11 mouse cellular contexts compared by ENCODE assay signal in genomic region chr10:41151021-41151420, GRCm38 (mm10).
A peak's percentile ranks its signal among the peaks of the same experiment; 100 is the strongest.
DNase-seq lines count a peak whose midpoint lies in the region; ATAC-seq lines count a peak whose summit lies in the region.
"Had no signal": no experiment of that assay in that cellular context is flagged by ENCODE, and none has a peak within 500 bp of the region (broad histone marks: within the 10 kb centered on the region; RNA-seq: fewer than 3 reads in every experiment).

No protein-coding gene starts in this region.

- H3K36me3 ChIP-seq in hindbrain, embryonic 15.5 days, result no peaks in the 10 kb centered on the region
- no peaks in the 10 kb centered on the region for H3K36me3 ChIP-seq in hindbrain, embryonic 12.5 days
- no peaks in the 10 kb centered on the region for H3K36me3 ChIP-seq in neural tube, embryonic 15.5 days
- H3K36me3 ChIP-seq in stomach, embryonic 15.5 days, result no peaks in the 10 kb centered on the region
- H3K36me3 ChIP-seq: neural tube, embryonic 13.5 days had no signal

- H3K9ac ChIP-seq in hindbrain, embryonic 15.5 days, result no peak overlapping the region
- H3K9ac ChIP-seq in hindbrain, embryonic 12.5 days, result no peak overlapping the region
- H3K9ac ChIP-seq in neural tube, embryonic 15.5 days (replicated peaks), result no peak overlapping the region
- H3K9ac ChIP-seq in stomach, embryonic 15.5 days, result no peak overlapping the region
- H3K9ac ChIP-seq: neural tube, embryonic 13.5 days had no signal

- H3K4me3 ChIP-seq in hindbrain, embryonic 15.5 days, result no peak overlapping the region
- H3K4me3 ChIP-seq in hindbrain, embryonic 12.5 days, result no peak overlapping the region
- no peak overlapping the region for H3K4me3 ChIP-seq in neural tube, embryonic 15.5 days (replicated peaks)
- H3K4me3 ChIP-seq in stomach, embryonic 15.5 days (replicated peaks), result no peak overlapping the region
- H3K4me3 ChIP-seq: megakaryocyte, embryonic 14.5 days; neural tube, embryonic 13.5 days had no signal

- ATAC-seq in hindbrain, embryonic 15.5 days (ENCODE audit: low FRiP score, low read depth), result no peak
- no peak for ATAC-seq in hindbrain, embryonic 12.5 days (ENCODE audit: low FRiP score)
- no peak for ATAC-seq in neural tube, embryonic 15.5 days (ENCODE audit: low FRiP score)
- ATAC-seq in stomach, embryonic 15.5 days (ENCODE audit: insufficient read depth, low FRiP score, low read depth), result no peak
- no peak for ATAC-seq in monocyte, adult 5-6 weeks (replicated peaks; ENCODE audit: insufficient number of reproducible peaks, low FRiP score, low TSS enrichment, poor library complexity, severe bottlenecking)

- peak; percentile 10 to 22 for DNase-seq in cerebellum, postnatal 25 days
- DNase-seq in cerebellum, adult 11 months, result no peak
- DNase-seq in neural tube, embryonic 10.5 days (ENCODE audit: extremely low spot score, low spot score), result no peak
- DNase-seq: kidney, adult 11 months had no signal

- 62% methylated on average over 10 of the region's 10 CpGs for WGBS in hindbrain, embryonic 15.5 days
- WGBS in hindbrain, embryonic 12.5 days, result 71% methylated on average over 10 of the region's 10 CpGs
- WGBS in neural tube, embryonic 15.5 days, result 66% methylated on average over 10 of the region's 10 CpGs
- 62% methylated on average over 10 of the region's 10 CpGs for WGBS in stomach, embryonic 15.5 days

- no peaks in the 10 kb centered on the region for H3K27me3 ChIP-seq in hindbrain, embryonic 15.5 days
- 0 out of 2 replicates have a peak, but pooled peaks cover 5% of the 10 kb centered on the region for H3K27me3 ChIP-seq in hindbrain, embryonic 12.5 days
- H3K27me3 ChIP-seq in neural tube, embryonic 15.5 days (replicated peaks), result no peaks in the 10 kb centered on the region
- no peaks in the 10 kb centered on the region for H3K27me3 ChIP-seq in stomach, embryonic 15.5 days (replicated peaks)
- H3K27me3 ChIP-seq: neural tube, embryonic 13.5 days had no signal

- H3K27ac ChIP-seq in hindbrain, embryonic 15.5 days (replicated peaks), result no peak overlapping the region
- no peak overlapping the region for H3K27ac ChIP-seq in hindbrain, embryonic 12.5 days
- H3K27ac ChIP-seq in neural tube, embryonic 15.5 days (replicated peaks), result no peak overlapping the region
- H3K27ac ChIP-seq in stomach, embryonic 15.5 days, result no peak overlapping the region
- H3K27ac ChIP-seq: neural tube, embryonic 13.5 days had no signal

- peak overlapping the region; percentile 32; the same call in 1 of the 2 replicates for H3K4me2 ChIP-seq in hindbrain, embryonic 15.5 days
- H3K4me2 ChIP-seq in hindbrain, embryonic 12.5 days (replicated peaks), result no peak overlapping the region
- peak overlapping the region; percentile 29; the same call in 1 of the 2 replicates for H3K4me2 ChIP-seq in neural tube, embryonic 15.5 days
- H3K4me2 ChIP-seq in stomach, embryonic 15.5 days, result peak overlapping the region; percentile 16; the same call in 1 of the 2 replicates
- H3K4me2 ChIP-seq: neural tube, embryonic 13.5 days had no signal

- H3K9me3 ChIP-seq in hindbrain, embryonic 15.5 days, result no peaks in the 10 kb centered on the region
- no peaks in the 10 kb centered on the region for H3K9me3 ChIP-seq in hindbrain, embryonic 12.5 days (replicated peaks)
- H3K9me3 ChIP-seq in neural tube, embryonic 15.5 days (replicated peaks), result no peaks in the 10 kb centered on the region
- H3K9me3 ChIP-seq in stomach, embryonic 15.5 days, result no peaks in the 10 kb centered on the region
- H3K9me3 ChIP-seq: megakaryocyte, embryonic 14.5 days; neural tube, embryonic 13.5 days had no signal

- 0 out of 2 replicates have a peak, but pooled peaks cover 11% of the 10 kb centered on the region for H3K4me1 ChIP-seq in hindbrain, embryonic 15.5 days (replicated peaks)
- no peaks in the 10 kb centered on the region for H3K4me1 ChIP-seq in hindbrain, embryonic 12.5 days
- peaks cover 9% of the 10 kb centered on the region; the same call in 1 of the 2 replicates for H3K4me1 ChIP-seq in neural tube, embryonic 15.5 days
- peaks cover 2% of the 10 kb centered on the region; the same call in 1 of the 2 replicates for H3K4me1 ChIP-seq in stomach, embryonic 15.5 days
- H3K4me1 ChIP-seq: megakaryocyte, embryonic 14.5 days had no signal

Comparison
In these comparisons a context has a peak if more than half of its experiments do, and no peak if none do; other contexts are left out.
1. DNase-seq: peak in cerebellum, postnatal 25 days (2 of 2); none in cerebellum, adult 11 months (single experiment) and neural tube, embryonic 10.5 days (single experiment).